Mouse (Mus musculus) bone marrow macrophage, adult 2 months (primary cell): ENCODE data around the gene Mex3a.

Experiments used
- CTCF ChIP-seq: IDR thresholded peaks from 2 replicates; pipeline ENCODE4 v1.5.1; 2012; ENCODE audit warnings: low read depth, mild to moderate bottlenecking, low read length, moderate library complexity
- POLR2A ChIP-seq: IDR thresholded peaks from 2 replicates; pipeline ENCODE4 v1.6.1; 2012; ENCODE audit warnings: mild to moderate bottlenecking, low read depth, low read length, borderline replicate concordance

- TF ChIP-seq CTCF, result no peak
- TF ChIP-seq POLR2A, result no peak
These were observed 18.6 kb upstream of the Mex3a start for GRCm38 (mm10) chr3:88513546-88514115.
